Mouse (Mus musculus) midbrain, embryonic 15.5 days (tissue): ENCODE measurements around the gene Gm29735. TPM values are rescaled to one million over a fixed set of nuclear protein-coding genes. Genes with fewer than 3 reads are reported as not detected.

Experiments used
- polyA plus RNA-seq: library from polyadenylated mRNA; unstranded; fragments of >200 nt; fragmentation: Nextera tagmentation; extraction: Ambion mirVana; gene quantifications from 2 replicates; pipeline ENCODE4 v1.2.1, GENCODE M21; 2015

The Gm29735 gene
- polyA plus RNA-seq, 1 experiment from 2014 or later = not detected

Other genes with a start within 250 kb of the Gm29735 start
- gene Tollip, start 238.6 kb downstream of the Gm29735 start, polyA plus RNA-seq = 82.6 TPM in 2 replicates
- 24.7 and 25.9 TPM in 2 replicates for gene Brsk2, start 207.4 kb downstream of the Gm29735 start, polyA plus RNA-seq
- 53.9 and 57.8 TPM in 2 replicates for gene Mob2, start 96.0 kb downstream of the Gm29735 start, polyA plus RNA-seq
- gene Dusp8, start 61.3 kb downstream of the Gm29735 start, polyA plus RNA-seq = 134 and 135 TPM in 2 replicates
- 0.36 and 0.65 TPM in 2 replicates for gene Gm45618, start 36.4 kb downstream of the Gm29735 start, polyA plus RNA-seq
- not detected in 2 replicates for gene Gm39115, start 21.1 kb downstream of the Gm29735 start, polyA plus RNA-seq
- not detected in 2 replicates for gene Gm45337, start 12.5 kb downstream of the Gm29735 start, polyA plus RNA-seq
- gene Gm4553, start 8.6 kb upstream of the Gm29735 start, polyA plus RNA-seq = not detected in 2 replicates
- gene Krtap5-2, start 18.9 kb upstream of the Gm29735 start, polyA plus RNA-seq = not detected in 2 replicates
- gene Gm10153, start 33.3 kb upstream of the Gm29735 start, polyA plus RNA-seq = not detected in 2 replicates
- gene Krtap5-3, start 44.3 kb upstream of the Gm29735 start, polyA plus RNA-seq = not detected in 2 replicates
- gene Gm7579, start 54.7 kb upstream of the Gm29735 start, polyA plus RNA-seq = not detected in 2 replicates
- gene Krtap5-5, start 72.9 kb upstream of the Gm29735 start, polyA plus RNA-seq = not detected in 2 replicates
- gene Gm40460, start 84.0 kb upstream of the Gm29735 start, polyA plus RNA-seq = not detected in 2 replicates
- gene Gm2431, start 101.2 kb upstream of the Gm29735 start, polyA plus RNA-seq = not detected in 2 replicates
- gene Gm4559, start 117.2 kb upstream of the Gm29735 start, polyA plus RNA-seq = not detected in 2 replicates
- not detected in 2 replicates for gene Krtap5-1, start 140.0 kb upstream of the Gm29735 start, polyA plus RNA-seq
- gene Krtap5-4, start 146.4 kb upstream of the Gm29735 start, polyA plus RNA-seq = not detected in 2 replicates
- 9.5 and 10.1 TPM in 2 replicates for gene Ifitm10, start 216.6 kb upstream of the Gm29735 start, polyA plus RNA-seq
- gene Gm49369, start 225.6 kb upstream of the Gm29735 start, polyA plus RNA-seq = 1.4 and 4.4 TPM in 2 replicates
- gene Ctsd, start 230.9 kb upstream of the Gm29735 start, polyA plus RNA-seq = 254 and 288 TPM in 2 replicates